Mouse (Mus musculus) heart, adult 11 months (tissue): ENCODE data around the gene Zbed4.
A peak's percentile ranks its signal among the peaks of the same experiment; 100 is the strongest.
"Not testable (repeated sequence)": the region's sequence is repeated elsewhere in the genome, so short reads cannot be mapped to it uniquely, and the experiment has no call there.

Experiments
- DNase-seq: peaks from one replicate; pipeline ENCODE4 v3.0.0; 2022

The Zbed4 gene

DNA sequence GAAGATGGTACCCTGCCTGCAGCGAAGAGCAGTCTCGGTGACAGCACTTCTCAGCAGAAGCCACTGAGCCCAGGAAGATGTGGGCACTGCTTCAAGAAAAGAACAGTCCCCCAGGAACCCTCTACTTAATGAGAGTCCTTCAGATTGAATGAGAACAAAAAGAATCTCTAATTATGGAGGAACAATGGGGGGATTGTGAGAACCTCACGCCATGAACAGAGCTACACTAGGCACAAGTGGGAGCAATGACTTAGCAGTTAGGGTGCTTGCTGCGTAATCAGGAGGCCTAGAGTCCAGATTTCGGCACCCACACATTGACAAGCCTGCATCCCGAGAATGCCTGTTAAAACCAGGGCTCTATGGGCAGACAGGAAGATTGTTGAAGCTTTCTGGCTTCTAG, 10.1 kb upstream of the Zbed4 start:
- DNase-seq, result no peak

DNA sequence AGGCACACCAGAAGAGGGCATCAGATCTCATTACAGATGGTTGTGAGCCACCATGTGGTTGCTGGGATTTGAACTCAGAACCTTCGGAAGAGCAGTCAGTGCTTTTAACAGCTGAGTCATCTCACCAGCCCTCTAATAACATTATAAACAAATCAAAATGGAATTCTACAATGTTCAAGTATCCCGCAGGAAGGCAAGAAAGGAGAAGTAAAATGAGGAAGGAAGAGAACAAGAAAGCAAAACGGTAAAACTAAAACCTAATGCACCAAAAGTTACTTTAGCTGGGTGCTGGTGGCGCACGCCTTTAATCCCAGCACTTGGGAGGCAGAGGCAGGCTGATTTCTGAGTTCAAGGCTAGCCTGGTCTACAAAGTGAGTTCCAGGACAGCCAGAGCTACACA, 8.1 kb upstream of the Zbed4 start:
- DNase-seq, result not testable (repeated sequence)

DNA sequence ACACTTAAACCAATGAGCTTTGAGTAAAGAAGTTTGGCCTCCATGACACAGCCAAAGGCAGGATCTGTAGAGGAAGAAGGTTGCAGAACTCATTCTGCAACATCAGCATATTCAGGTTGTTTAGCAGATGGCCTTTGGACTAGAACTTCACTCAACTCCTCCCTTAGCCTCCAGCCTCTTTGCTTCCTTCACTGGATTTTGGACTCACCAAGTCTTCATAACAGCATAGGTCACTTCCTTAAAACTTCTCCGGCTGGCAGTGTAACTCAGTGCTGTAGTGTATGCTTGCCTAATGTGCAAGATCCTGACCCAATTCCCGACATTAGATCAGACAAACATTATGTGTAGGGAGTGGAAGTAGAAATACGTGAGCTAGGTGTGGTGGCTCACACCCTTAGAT, 6.1 kb upstream of the Zbed4 start:
- DNase-seq, result no peak

DNA sequence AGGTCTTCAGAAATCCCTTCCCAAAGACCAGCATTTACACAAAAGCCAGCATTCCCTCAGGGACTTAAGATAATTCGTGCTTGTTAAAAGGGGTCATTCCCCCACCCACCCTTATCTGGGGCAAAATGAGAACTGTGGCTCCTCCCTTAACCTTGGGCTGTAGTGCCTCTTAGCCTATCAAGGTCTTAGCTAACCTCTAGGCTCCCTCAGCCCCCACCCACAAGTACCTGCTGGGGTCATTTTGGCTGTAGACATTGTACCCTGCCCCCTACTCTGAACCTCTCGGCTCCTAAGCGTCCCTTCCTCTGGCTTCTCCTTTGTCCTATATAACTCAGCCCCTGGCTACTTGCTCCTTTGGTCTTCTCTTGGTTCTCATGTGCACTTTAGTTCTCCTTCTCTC, 5.5 kb upstream of the Zbed4 start:
- no peak for DNase-seq

DNA sequence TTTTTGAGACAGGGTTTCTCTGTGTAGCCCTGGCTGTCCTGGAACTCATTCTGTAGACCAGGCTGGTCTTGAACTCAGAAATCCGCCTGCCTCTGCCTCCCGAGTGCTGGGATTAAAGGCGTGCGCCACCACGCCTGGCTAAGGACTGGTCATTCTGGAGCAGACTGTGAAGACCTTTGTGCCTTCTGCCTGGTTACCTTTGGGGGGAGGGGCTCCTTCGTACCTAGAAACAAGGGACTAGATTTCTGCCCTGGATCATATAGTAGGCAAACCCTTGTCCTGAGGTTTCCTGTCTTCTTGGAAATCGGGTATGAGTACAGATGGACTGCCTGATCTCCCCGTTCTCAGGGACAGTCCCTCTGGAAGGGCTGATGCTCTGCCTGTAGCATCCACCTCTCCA, 1.8 kb upstream of the Zbed4 start:
- not testable (repeated sequence) for DNase-seq

DNA sequence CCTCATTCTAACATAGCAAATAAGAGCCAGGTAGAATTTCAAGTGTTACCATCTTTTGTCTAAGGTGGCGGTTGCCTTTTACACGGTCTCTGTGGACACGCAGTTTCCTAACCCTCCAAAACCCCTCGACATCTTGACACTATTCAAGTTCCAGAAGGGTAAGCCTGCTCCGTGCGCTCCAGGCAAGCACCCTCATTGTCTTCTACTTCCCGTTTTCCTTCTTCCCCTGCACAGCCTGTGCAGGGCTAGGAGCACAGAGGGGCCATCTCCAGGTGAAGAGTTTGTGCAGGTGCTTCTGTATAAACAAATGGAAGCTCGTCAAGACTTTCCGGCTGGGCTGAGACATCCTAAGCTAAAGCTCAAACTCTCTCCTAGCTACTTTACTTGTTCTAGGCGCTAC, 1.4 kb upstream of the Zbed4 start:
- no peak for DNase-seq

DNA sequence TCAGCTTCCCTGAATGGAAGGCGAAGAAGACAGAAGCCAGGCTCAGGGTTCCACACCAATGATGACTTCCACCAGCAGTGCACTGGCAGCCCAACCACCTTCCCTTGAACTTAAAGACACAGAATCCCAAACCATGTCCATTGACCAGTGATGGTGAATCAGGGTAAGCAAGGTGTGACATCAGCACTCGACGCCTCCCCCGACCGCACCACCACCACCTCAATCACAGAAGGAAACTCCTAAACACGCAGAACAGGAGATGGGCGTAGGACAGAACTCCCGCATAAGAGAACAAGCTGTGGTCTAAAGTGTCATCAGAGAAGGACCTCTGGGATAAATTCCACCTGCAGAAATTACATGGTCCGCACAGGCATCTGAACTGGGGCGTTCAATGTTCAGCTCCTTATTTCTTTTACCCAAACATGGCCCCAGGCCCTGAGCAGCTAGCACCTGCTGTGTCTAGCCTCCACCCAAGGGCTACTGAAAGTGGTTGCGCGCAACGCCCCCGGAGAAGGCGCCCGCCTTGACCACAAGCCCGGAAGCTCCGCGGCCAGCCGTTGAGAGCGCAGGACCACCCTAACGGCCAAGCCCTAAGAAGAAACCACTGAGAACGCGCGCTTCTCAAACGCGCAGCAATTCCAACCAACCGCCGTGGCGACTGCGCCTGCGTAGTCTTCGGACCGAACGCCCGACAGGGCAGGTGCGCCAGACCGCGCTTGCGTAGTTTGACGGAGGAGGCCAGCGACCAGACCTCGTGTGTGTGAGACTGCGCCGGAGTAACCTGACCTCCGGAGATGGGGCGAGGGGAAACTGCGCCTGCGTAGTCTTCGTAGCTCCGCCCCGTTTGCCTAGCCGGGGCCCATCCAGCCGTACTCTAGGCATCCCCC, 540 bp upstream of the Zbed4 start:
- DNase-seq, result peak; percentile 100

DNA sequence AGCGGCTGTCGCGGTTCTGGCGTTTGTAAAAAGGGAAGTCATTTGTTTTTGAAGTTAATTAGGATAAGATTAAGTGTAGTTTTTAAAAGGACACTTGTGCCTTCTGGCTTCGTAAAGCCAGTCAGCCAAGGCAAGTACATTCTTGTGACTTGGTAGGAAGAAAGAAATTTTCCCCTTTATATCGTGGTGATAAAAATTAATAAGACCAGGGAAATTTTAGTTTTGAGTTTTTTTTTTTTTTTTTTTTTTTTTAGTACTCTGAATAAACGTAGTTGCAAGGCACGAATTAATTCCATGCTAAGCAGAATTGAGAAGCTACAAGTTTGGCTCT, 908 bp downstream of the Zbed4 start:
- DNase-seq, result no peak

DNA sequence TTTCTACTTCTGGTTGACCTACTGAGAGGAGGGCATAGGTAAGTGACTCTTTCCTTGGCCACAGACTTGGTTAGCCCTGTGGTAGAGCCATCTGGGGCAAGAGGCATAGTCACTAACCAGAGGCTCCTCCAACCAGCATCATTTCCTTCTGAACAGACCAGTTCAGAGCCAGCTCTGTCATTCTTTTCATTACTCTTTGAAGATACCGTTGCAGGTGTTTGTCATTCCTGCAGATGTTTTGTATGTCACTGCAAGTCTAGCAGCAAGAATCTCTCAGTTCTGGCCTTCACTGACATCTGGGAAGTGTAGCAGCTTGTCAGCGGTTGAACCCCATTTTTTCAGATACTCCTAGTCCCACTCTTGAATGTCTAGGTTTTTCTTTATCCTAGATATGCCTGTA, 3.4 kb downstream of the Zbed4 start:
- DNase-seq, result no peak

DNA sequence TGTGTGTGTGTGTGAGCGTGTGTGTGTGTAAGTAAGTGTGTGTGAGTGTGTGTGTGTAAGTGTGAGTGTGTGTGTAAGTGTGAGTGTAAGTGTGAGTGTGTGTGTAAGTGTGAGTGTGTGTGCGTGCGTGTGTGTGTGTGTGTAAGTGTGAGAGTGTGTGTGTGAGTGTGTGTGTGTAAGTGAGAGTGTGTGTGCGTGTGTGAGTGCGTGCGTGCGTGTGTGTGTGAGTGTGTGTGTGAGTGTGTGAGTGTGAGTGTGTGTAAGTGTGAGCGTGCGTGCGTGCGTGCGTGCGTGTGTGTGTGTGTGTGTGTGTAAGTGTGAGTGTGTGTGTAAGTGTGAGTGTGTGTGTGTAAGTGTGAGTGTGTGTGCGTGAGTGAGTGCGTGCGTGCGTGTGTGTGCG, 4.3 kb downstream of the Zbed4 start:
- DNase-seq, result no peak

DNA sequence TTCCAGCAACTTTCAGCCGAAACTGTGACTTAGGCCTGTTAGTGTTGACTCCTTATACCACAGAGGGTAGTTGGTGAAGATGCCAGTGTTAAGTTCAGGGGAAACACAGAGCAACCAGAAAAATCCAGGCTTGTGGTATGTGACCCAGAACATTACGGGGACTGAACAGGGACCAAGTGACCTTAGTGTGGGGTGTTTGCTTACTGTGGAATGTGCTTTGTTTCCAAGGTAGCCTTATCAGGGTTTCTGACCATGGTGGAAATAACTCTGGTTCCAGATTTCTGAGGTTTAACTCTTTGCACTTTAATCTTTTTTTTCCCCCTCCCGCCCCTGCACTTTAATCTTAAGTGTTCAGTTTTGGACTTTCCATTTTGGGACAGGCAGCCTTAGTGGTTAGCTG, 6.6 kb downstream of the Zbed4 start:
- no peak for DNase-seq

DNA sequence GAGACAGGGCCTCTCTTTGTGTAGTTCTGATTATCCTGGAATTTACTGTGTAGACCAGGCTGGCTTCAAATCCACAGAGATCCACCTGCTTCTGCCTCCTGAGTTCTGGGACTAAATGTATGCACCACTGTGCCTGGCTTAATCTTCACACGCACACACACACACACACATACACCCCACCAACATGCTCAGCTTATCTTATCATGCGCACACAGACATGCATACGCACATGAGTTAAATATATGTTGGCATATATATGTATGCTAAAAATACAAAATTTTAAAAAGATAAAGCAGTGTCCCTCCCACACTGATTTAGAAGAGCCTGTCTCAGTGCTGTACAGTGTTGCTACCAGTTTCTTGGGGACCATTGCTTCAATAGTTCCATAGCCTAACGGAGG, 10.1 kb downstream of the Zbed4 start:
- DNase-seq, result no peak

DNA sequence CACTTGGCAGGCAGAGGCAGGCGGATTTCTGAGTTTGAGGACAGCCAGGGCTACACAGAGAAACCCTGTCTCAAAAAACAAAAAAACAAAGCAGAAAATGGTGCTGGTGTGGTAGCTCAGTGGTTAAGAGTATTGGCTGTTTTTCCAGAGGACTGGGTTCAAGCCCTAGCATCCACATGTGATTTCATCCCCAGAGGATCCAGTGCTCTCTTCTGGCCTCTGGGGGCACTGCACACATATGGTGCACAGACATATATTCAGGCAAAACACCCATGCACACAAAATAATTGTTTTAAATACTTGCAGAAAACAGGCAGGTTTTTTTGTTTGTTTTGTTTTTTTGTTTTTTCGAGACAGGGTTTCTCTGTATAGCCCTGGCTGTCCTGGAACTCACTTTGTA, 14.7 kb downstream of the Zbed4 start:
- peak; percentile 77 for DNase-seq

DNA sequence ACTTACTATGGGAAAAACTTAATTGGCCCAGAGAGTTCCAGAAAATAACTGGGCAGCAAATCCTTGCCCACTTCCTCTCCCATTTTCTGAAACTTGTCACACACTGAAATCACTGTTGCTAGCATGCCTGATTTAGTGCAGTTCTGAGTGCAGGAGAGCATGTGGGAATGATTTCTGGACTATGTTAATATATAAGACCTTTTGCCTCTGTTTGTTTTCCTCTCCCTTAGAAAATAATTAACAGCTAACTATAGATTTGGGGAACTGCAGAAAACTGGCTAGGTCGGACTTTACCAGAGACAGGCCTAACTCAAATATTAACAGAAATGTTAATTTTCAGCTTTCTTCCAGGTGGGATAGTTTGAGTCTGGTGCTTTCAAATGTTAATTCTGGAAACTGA, 17.1 kb downstream of the Zbed4 start:
- DNase-seq, result peak; percentile 19

DNA sequence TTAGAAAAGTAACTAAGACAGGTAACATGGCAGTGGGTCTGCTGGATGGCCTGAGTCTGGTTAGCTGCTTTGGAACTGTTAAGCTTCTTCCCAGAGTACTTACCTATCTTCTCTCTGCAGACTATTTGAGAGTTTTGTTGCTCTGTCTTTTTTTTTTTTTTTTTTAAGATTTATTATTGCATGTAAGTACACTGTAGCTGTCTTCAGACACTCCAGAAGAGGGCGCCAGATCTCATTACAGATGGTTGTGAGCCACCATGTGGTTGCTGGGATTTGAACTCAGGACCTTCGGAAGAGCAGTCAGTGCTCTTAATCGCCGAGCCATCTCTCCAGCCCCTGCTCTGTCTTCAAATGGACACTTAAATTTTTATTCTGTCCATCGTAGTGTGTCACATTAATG, 23.2 kb downstream of the Zbed4 start:
- not testable (repeated sequence) for DNase-seq

DNA sequence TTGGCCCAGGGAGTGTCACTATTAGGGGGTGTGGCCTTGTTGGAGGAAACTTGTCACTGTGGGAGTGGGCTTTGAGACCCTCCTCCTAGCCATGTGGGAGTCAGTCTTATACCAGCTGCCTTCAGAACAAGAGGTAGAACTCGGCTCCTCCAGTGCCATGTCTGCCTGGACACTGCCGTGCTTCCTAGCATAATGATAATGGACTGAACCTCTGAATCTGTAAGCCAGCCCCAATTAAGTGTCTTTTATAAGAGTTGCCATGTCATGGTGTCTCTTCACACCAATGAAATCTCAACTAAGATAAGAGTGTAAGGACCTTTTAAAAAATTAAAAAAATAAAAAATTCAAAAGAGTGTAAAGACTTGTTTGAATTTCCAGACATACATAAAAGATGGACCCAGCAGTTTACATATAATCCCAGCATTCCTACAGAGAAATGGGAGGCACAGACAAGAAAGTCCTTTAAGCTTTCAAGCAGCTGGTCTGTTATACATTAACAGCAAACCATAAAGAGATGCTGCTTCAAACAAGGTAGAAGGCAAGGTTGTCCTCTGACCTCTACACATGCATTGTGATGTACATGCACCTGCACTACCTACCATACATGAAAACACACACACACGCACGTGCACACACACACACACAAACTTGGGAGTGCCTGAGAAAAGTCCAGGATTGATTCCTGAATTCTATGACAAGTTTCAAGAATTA, 40.8 kb downstream of the Zbed4 start:
- no peak for DNase-seq

DNA sequence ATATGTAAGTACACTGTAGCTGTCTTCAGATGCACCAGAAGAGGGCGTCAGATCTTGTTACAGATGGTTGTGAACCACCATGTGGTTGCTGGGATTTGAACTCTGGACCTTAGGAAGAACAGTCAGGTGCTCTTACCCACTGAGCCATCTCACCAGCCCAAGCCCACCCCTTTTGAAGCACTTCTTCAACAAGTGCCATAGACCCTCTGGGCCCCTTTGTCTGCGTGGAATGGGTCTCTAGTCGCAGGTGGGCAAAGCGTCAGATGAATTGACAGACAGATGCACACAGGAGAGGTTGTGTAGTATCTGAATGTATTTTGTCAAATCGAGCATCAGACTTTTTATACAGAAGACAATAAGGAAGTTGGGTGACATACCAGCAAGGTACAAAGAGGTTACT, 43.3 kb downstream of the Zbed4 start:
- DNase-seq, result not testable (repeated sequence)

DNA sequence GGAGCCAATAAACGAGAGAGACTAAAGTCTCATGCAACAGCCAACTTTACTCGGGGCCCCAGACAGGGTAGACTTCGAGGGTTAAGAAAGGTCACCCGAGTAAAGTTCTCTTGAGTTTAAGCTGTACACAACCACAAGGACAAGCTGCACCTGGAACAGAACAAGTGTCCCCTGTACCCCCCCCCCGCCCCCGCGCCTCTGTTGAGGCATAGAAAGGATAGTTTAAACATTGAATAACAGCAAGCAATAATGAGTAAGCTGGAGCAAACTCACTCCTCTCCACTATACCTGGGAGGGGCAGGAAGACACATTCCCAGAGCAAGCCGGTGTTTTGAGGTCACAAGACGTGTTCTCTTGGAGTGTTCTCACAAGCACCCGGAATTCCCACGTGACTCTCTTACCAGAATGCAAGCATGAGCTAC, 48.5 kb downstream of the Zbed4 start:
- no peak for DNase-seq

DNA sequence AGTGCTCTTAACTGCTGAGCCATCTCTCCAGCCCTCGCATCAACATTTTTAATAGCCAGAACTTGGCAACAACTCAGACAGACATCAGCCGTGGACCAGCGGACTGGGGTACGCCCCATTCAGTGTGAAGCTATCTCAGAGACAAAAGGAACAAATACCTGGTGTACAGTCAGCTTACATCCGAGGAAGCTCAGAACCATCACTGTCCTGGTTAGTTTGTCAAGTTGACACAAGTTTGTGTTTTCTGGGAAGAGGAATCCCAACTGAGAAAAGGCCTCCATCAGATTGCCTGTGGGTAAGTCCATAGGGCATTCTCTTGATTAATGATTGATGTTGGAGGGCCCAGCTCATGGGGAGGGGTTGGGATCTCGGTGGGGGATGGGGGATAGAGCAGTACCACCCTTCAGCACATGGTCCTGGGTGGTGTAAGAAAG, 49.5 kb downstream of the Zbed4 start:
- DNase-seq, result no peak

DNA sequence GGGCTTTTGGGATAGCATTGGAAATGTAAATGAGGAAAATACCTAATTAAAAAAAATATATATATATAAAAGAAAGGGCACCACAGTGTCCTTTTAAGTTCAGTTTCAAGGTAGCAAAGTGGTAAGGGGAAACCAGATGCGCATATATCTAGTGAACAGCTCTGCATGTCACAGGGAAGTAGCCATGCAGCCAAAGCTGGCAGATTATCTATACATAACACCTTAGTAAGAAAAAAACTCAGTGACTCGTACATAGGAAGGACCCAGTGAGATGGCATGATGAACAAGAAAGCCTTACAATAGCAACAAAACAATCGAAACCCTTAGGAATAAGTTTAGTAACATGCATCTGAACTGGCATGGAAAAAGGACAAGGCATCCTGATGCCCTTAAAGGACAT, 50.4 kb downstream of the Zbed4 start:
- no peak for DNase-seq

DNA sequence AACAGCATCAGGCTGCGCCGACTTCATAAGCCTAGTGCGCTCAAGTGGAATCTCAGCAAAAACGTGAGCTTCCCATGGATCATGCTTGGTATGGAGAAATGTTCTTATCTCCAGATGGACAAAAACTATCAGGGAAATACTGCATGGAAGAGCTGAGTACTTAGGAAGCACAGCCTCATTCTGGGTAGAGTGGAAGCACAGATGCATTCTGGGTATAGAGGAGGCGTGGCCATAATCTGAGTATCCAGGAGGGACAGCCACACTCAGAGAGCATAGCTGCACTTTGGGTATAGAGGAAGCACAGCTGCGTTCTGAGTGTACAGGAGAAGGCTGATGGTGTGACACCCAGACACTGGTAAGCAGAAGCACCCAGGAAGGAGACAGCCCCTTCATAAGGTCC, 50.9 kb downstream of the Zbed4 start:
- no peak for DNase-seq

DNA sequence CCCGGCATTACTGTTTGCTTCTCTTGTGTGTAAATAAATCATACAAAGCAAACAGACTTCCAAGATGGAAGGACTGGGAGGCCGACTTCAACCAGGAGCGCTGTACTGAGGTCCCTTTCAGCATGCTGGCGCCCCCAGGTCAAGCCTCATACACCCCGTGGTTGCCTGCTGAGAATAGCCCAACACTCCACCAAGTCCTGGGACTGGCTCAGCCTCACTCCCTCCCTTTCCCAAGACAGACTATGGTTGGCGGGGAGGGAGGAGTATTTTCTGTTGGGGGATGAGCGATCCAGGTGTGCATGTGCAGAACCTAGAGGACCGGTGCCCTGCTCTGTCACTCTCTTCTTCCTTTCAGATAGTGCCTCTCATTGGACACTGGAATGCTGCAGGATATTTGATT, 56.7 kb downstream of the Zbed4 start:
- peak; percentile 79 for DNase-seq

DNA sequence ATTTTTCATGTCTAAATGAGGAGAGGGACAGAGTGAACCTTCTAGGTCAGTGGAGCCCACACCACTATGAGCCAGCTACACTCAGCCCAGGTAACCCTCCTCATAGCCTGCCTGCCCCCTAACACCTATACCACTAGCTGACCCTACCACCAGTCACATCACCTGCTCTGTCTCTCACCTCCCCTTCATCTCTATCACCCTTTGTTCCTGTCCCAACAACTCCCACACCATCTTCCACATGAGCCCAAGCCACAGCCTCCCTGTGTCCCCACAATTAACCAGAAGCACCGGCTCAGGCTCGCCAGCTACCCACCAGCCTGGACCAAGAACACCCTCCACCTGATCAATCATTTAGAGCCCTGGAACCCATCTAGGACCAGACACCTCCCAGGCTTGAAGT, 58.9 kb downstream of the Zbed4 start:
- DNase-seq, result peak; percentile 78

DNA sequence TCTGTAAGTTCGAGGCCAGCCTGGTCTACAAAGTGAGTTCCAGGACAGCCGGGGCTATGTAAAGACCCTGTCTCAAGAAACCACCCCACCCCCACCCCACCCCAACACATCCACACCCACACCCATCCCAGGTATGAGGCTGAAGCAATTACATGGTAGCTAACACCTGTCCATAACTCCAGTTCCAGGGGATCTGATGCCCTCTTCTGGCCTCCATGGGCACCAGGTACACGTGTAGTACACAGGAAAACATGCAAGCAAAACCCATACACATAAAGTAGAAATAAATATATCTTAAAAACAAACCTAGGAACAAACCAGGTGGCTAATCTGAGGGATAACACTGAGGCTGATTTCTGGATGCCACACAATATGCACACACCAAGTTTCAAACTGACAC, 61.8 kb downstream of the Zbed4 start:
- no peak for DNase-seq

DNA sequence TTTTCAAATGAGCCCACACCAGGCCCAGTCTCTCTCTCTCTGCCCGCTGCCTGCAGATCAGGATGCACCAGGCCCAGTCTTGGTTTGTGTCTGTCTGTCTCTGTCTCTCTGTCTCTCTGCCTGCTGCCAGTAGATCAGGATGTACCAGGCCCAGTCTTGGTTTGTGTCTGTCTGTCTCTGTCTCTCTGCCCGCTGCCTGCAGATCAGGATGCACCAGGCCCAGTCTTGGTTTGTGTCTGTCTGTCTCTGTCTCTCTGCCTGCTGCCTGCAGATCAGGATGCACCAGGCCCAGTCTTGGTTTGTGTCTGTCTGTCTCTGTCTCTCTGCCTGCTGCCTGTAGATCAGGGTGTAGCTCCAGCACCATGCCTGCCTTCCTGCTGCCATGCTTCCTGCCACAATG, 62.4 kb downstream of the Zbed4 start:
- DNase-seq, result peak; percentile 76
